Mouse (Mus musculus): ENCODE data around the gene Sctr.

Sctr gene

GRCm38 (mm10) chr1:120006844-120007790 lies at the start of gene Sctr:
TSS of gene Sctr (plus strand) at chr1:120006894.
- no peak for DNase-seq

- DNase-seq, result peak; percentile 71
Measured at GRCm38 (mm10) chr1:119957716-119958222, 48.9 kb upstream of the Sctr start.

- DNase-seq, result no peak
Measured at GRCm38 (mm10) chr1:119959464-119959863, 47.2 kb upstream of the Sctr start.

GRCm38 (mm10) chr1:119959920-119960319 lies 46.8 kb upstream of the Sctr start:
- no peak for DNase-seq

GRCm38 (mm10) chr1:119965804-119966514 lies 40.7 kb upstream of the Sctr start:
- no peak for DNase-seq

- DNase-seq, result no peak
Measured at GRCm38 (mm10) chr1:119973117-119973516, 33.6 kb upstream of the Sctr start.

GRCm38 (mm10) chr1:119975141-119975540 lies 31.6 kb upstream of the Sctr start:
- no peak for DNase-seq

GRCm38 (mm10) chr1:119986555-119986954 lies 20.1 kb upstream of the Sctr start:
- DNase-seq, result no peak

GRCm38 (mm10) chr1:119996798-119997581 lies 9.7 kb upstream of the Sctr start, which contains the start of gene Cfap221:
TSS of gene Cfap221 (minus strand) at chr1:119997234.
- no peak for DNase-seq

- DNase-seq, result no peak
Measured at GRCm38 (mm10) chr1:119997644-119998043, 9.1 kb upstream of the Sctr start.

GRCm38 (mm10) chr1:120007851-120008588 lies 1.3 kb downstream of the Sctr start:
- DNase-seq, result no peak

- no peak for DNase-seq
Measured at GRCm38 (mm10) chr1:120012638-120013037, 5.9 kb downstream of the Sctr start.

GRCm38 (mm10) chr1:120013111-120013510 lies 6.4 kb downstream of the Sctr start:
- peak; percentile 59 for DNase-seq

- no peak for DNase-seq
Measured at GRCm38 (mm10) chr1:120016240-120016639, 9.5 kb downstream of the Sctr start.

GRCm38 (mm10) chr1:120018900-120019299 lies 12.2 kb downstream of the Sctr start:
- DNase-seq, result no peak

- DNase-seq, result no peak
Measured at GRCm38 (mm10) chr1:120019428-120019827, 12.7 kb downstream of the Sctr start.

- no peak for DNase-seq
Measured at GRCm38 (mm10) chr1:120020322-120020897, 13.7 kb downstream of the Sctr start.

- DNase-seq, result no peak
Measured at GRCm38 (mm10) chr1:120021951-120022350, 15.3 kb downstream of the Sctr start.

GRCm38 (mm10) chr1:120024331-120025049 lies 17.8 kb downstream of the Sctr start:
- DNase-seq, result no peak

GRCm38 (mm10) chr1:120025050-120025439 lies 18.4 kb downstream of the Sctr start:
- peak; percentile 34 for DNase-seq

- peak; percentile 55 for DNase-seq
Measured at GRCm38 (mm10) chr1:120027693-120028092, 21.0 kb downstream of the Sctr start.
